Mouse (Mus musculus) forebrain, embryonic 11.5 days (tissue): ENCODE data around the gene D930048N14Rik. TPM values are rescaled to one million over a fixed set of nuclear protein-coding genes. Genes with fewer than 3 reads are reported as not detected.

Experiments
- ATAC-seq: fragments of 200-750 bp; cut with Nextera tagmentation; replicated peaks from 2 replicates; pipeline ENCODE4 v1.8.0; 2017; ENCODE audit warnings: moderate TSS enrichment; ENCODE audit not compliant: low FRiP score
- DNase-seq: peaks from one replicate; pipeline ENCODE4 v3.0.0-alpha.2; 2017; ENCODE audit warnings: low spot score
- H3K27ac ChIP-seq: fragments of 300-500 bp; sonication (generic); 2 replicates; pipeline ENCODE4 v1.5.1; 2014; ENCODE audit warnings: low read depth, low read length
- H3K27me3 ChIP-seq: fragments of 300-500 bp; sonication (generic); 2 replicates; pipeline ENCODE4 v1.6.1; 2014; ENCODE audit warnings: mild to moderate bottlenecking, low read length, mixed read lengths; ENCODE audit not compliant: control insufficient read depth, insufficient read depth
- H3K36me3 ChIP-seq: fragments of 300-500 bp; sonication (generic); 2 replicates; pipeline ENCODE4 v1.6.1; 2014; ENCODE audit warnings: mild to moderate bottlenecking, low read length, moderate library complexity, mixed read lengths; ENCODE audit not compliant: control insufficient read depth, insufficient read depth
- H3K4me1 ChIP-seq: fragments of 300-500 bp; sonication (generic); replicated peaks from 2 replicates; pipeline ENCODE4 v1.6.1; 2014; ENCODE audit warnings: low read length, mixed read lengths; ENCODE audit not compliant: control insufficient read depth, insufficient read depth
- H3K4me2 ChIP-seq: fragments of 300-500 bp; sonication (generic); 2 replicates; pipeline ENCODE4 v1.6.1; 2014; ENCODE audit warnings: low read depth, mild to moderate bottlenecking, low read length, moderate library complexity, mixed read lengths; ENCODE audit not compliant: severe bottlenecking
- H3K4me3 ChIP-seq: fragments of 300-500 bp; sonication (generic); 2 replicates; pipeline ENCODE4 v1.5.1; 2014; ENCODE audit warnings: low read depth, low read length
- H3K9ac ChIP-seq: fragments of 300-500 bp; sonication (generic); 2 replicates; pipeline ENCODE4 v1.6.1; 2014; ENCODE audit warnings: low read length
- H3K9me3 ChIP-seq: fragments of 300-500 bp; sonication (generic); 2 replicates; pipeline ENCODE4 v1.6.1; 2016; ENCODE audit warnings: low read length, mixed read lengths; ENCODE audit not compliant: control insufficient read depth
- WGBS: fragments of 180-500 bp; shearing (Covaris S2); extraction: QIAGEN DNeasy Blood & Tissue Kit; methylation state at CpG from one replicate; pipeline ENCODE4 v1.1.7; 2014; 5-methylcytosine and 5-hydroxymethylcytosine counted together
- polyA plus RNA-seq: library from polyadenylated mRNA; unstranded; fragments of >200 nt; fragmentation: Nextera tagmentation; extraction: Ambion mirVana; gene quantifications from 2 replicates; pipeline ENCODE4 v1.2.1, GENCODE M21; 2014

The D930048N14Rik gene
- polyA plus RNA-seq, 1 experiment from 2014 or later, result 1.1 TPM

DNA sequence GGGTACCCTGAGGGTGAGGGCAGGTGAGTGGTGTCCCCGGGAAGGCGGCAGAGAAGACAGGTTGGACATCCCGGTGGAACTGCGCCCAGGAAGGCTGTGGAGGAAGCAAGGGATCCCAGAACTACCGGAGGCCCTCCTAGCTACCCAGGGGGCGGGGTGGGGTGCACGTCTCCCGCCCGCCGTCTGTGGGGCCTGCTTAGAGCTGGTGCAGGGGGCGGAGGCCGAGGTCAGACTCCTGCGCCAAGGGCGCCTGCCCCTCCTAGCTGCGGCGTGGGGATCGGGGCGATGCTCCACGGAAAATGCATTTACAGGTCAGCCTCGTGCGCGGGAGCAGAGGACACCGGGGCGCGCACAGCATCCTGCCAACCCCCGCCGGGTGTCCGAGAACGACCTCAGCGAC, 493 bp upstream of the D930048N14Rik start:
- peak; percentile 13; the same call in 1 of the 2 replicates for ATAC-seq
- Histone ChIP-seq H3K36me3 (peaks cover 2% of the 10 kb centered on the region; the same call in 1 of the 2 replicates), H3K9ac (peak overlapping the region; percentile 69), H3K9me3 (no peaks in the 10 kb centered on the region), H3K27me3 (peaks cover 7% of the 10 kb centered on the region; the same call in 1 of the 2 replicates), H3K4me1 (peaks cover 22% of the 10 kb centered on the region; the same call in 1 of the 2 replicates), H3K4me2 (peak overlapping the region; percentile 94), H3K27ac (no peak overlapping the region), H3K4me3 (peak overlapping the region; percentile 53)
- no peak for DNase-seq
- under 1% methylated on average over 25 of the region's 30 CpGs for WGBS

DNA sequence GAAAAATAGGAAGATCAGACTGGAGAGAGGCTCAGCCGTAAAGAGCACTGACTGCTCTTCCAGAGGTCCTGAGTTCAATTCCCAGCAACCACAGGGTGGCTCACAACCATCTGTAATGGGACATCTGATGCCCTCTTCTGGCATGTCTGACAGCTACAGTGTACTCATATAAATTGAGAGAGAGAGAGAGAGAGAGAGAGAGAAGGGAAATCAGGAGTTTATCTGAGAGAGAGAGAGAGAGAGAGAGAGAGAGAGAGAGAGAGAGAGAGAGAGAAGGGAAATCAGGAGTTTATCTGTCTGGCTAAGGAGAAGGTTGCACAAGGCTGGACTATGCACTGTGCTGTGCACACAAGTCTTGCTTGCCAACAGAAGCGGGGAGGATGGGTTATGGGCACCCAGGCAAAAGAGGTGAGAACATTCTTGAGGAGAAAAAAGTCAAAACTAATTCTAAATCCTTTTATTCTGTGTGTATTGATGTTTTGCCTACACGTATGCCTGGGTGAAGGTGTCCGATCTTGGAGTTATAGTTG, 2.2 kb downstream of the D930048N14Rik start:
- 91% methylated on average over 4 of the region's 4 CpGs for WGBS
- no peak for ATAC-seq
- no peak overlapping the region for H3K4me2 ChIP-seq
- H3K36me3 ChIP-seq, result no peaks in the 10 kb centered on the region
- peaks cover 22% of the 10 kb centered on the region; the same call in 1 of the 2 replicates for H3K4me1 ChIP-seq
- H3K4me3 ChIP-seq, result no peak overlapping the region
- peaks cover 7% of the 10 kb centered on the region; the same call in 1 of the 2 replicates for H3K27me3 ChIP-seq
- no peak overlapping the region for H3K9ac ChIP-seq
- no peaks in the 10 kb centered on the region for H3K9me3 ChIP-seq
- no peak overlapping the region for H3K27ac ChIP-seq
- DNase-seq, result no peak

DNA sequence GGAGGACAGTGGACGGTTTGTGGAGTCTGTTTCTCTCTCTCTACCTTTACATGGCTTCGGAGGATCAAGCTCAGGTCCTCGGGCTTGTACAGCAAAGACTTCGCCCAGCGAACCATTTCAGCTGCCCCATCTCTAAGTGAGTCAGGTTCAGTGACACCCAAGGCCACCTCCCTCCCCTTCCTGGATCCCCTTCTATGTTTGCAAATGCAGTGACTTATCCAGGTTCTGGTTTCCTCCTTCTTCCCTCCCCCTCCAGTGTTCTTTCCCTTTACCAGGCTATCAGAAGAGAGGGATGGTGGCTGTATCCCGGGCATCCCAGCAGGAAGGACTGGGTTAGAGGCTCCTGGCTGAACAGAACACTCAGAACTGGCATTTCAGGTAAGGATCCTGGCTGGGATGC, 3.0 kb downstream of the D930048N14Rik start:
- no peaks in the 10 kb centered on the region for H3K36me3 ChIP-seq
- no peak overlapping the region for H3K4me2 ChIP-seq
- peaks cover 20% of the 10 kb centered on the region; the same call in 1 of the 2 replicates for H3K4me1 ChIP-seq
- ATAC-seq (no peak), DNase-seq (no peak)
- no peaks in the 10 kb centered on the region for H3K9me3 ChIP-seq
- peaks cover 7% of the 10 kb centered on the region; the same call in 1 of the 2 replicates for H3K27me3 ChIP-seq
- H3K27ac ChIP-seq, result no peak overlapping the region
- no peak overlapping the region for H3K9ac ChIP-seq
- H3K4me3 ChIP-seq, result no peak overlapping the region
- 84% methylated on average over 6 of the region's 6 CpGs for WGBS

DNA sequence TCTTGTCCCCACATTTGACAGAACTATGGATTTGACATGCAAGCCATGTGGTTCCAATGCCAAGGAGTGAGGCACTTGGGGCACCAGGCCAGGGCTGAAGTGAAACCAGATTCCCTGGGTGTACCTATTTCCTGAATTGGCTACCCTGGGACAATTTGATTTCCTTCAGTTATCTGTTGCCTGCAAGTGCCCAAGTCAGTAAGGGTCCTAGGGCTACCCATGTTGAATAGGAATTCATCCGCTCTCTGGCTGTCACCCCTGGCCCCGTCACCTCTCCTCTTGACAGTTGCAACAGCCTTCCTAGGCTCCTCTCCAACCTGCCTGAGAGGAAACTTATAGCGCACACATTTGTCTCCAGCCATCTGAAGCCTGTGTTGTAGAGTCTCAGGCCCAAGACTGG, 4.1 kb downstream of the D930048N14Rik start:
- no peak overlapping the region for H3K4me3 ChIP-seq
- no peak overlapping the region for H3K4me2 ChIP-seq
- no peak for DNase-seq
- no peaks in the 10 kb centered on the region for H3K36me3 ChIP-seq
- no peak for ATAC-seq
- peaks cover 8% of the 10 kb centered on the region; the same call in 1 of the 2 replicates for H3K4me1 ChIP-seq
- no peak overlapping the region for H3K27ac ChIP-seq
- WGBS, result 93% methylated on average over 3 of the region's 3 CpGs
- no peak overlapping the region for H3K9ac ChIP-seq
- H3K27me3 ChIP-seq, result peaks cover 4% of the 10 kb centered on the region; the same call in 1 of the 2 replicates
- no peaks in the 10 kb centered on the region for H3K9me3 ChIP-seq

DNA sequence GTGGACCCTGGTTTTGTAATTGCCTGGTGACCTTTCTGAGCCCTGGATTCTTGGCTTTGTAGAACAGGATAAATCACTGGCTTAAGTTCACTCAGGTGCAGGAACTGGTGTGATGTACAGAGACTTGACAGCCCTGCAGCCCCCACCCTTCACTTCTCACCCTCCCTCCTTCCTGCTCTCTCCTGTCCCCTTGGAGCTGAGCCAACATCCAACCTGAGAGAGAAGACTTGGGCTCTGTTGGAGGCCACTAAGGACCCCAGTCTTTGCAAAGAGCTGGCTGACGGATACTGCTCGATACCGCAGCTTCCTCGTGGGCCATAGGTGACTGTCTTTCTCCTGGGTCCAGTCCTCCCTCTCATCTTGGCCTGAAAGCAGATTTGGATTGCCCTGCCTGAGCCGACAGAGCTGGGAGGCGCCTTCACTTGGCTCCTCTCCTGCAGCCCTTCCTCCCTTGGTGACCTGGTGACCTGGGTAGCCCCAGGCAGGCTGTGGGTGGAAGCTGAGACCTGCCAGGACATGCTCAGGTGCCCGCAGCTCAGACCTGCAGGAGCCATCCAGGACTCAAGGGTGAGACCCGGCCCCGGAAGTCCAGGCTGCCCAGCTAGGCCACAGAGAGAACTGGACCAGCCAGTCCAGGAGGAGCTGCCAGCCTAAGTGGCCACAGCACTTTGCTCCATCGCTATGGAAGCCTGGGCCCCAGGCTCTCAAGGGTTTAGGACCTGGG, 6.2 kb downstream of the D930048N14Rik start:
- Histone ChIP-seq H3K27me3 (no peaks in the 10 kb centered on the region), H3K4me2 (no peak overlapping the region), H3K9me3 (no peaks in the 10 kb centered on the region), H3K4me1 (no peaks in the 10 kb centered on the region), H3K36me3 (no peaks in the 10 kb centered on the region), H3K27ac (no peak overlapping the region), H3K9ac (no peak overlapping the region), H3K4me3 (no peak overlapping the region)
- DNase-seq (no peak), ATAC-seq (no peak)
- 82% methylated on average over 10 of the region's 10 CpGs for WGBS

DNA sequence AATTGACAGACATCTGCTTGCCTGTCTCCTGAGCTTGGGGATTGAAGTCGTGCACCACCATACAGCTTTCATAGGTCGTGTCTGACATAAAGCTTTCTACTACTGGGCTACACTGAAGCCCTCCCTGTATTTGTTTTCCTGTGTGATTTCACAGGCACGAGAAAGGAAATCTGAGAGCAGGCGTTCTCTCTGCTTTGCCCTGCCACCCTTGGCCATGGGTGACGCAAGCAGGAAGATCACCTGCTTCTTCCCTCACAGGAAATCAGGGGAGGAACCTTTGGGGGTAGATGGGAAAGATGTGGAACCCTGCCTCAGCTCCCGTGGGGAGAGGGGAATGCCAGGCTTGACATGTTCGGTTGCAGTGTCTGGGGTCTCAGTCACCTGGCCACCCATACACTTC, 7.5 kb downstream of the D930048N14Rik start:
- Histone ChIP-seq H3K4me3 (no peak overlapping the region), H3K27me3 (no peaks in the 10 kb centered on the region), H3K9me3 (no peaks in the 10 kb centered on the region), H3K27ac (no peak overlapping the region), H3K4me2 (no peak overlapping the region), H3K36me3 (no peaks in the 10 kb centered on the region), H3K4me1 (no peaks in the 10 kb centered on the region), H3K9ac (no peak overlapping the region)
- ATAC-seq (no peak), DNase-seq (no peak)
- WGBS, result 73% methylated on average over 7 of the region's 7 CpGs

DNA sequence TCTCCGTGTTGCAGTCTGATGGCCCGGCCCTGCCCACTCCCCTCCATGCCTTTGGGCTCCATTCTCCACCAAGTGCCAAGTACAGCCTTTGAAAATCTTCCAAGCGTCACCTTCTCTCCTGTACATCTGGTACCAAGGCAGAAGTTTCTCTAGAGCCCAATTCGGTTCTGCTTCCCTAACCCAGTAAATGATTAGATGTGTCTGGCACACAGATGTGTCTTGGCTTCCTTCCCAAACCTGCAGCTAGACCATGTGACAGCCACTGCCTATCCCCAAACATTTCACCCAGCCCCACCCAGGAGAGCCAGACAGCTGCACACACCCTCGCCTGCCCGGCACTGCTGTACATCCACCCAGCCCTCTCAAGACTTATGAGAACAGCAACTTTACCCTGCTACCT, 8.0 kb downstream of the D930048N14Rik start:
- 83% methylated on average over 6 of the region's 6 CpGs for WGBS
- H3K9ac ChIP-seq, result no peak overlapping the region
- H3K4me1 ChIP-seq, result no peaks in the 10 kb centered on the region
- no peaks in the 10 kb centered on the region for H3K9me3 ChIP-seq
- DNase-seq (no peak), ATAC-seq (no peak)
- H3K4me2 ChIP-seq, result no peak overlapping the region
- no peaks in the 10 kb centered on the region for H3K36me3 ChIP-seq
- H3K27me3 ChIP-seq, result no peaks in the 10 kb centered on the region
- no peak overlapping the region for H3K27ac ChIP-seq
- H3K4me3 ChIP-seq, result no peak overlapping the region

DNA sequence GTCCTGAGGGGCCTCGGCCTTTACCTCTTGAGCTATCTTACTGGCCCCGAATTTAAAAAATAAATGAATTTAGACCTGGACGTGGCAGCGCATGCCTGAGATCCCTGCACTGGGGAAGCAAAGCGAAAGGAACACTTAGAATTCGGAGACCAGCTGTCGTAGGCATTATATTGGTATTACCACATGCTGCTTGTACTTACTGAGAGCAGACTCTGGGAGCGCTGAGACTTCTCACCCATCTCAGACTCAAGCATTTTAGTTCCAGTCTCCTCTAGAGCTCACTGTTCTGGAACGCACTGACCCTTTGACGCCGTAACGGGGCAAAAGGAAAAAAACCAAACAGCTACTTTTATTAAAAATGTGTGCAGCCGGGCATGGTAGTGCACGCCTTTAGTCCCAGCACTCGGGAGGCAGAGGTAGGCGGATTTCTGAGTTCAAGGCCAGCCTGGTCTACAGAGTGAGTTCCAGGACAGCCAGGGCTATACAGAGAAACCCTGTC, 11.2 kb downstream of the D930048N14Rik start:
- 83% methylated on average over 16 of the region's 16 CpGs for WGBS

More for the DNA sequence above, 11.2 kb downstream of the D930048N14Rik start:
- H3K9ac ChIP-seq, result no peak overlapping the region
- H3K9me3 ChIP-seq, result no peaks in the 10 kb centered on the region
- no peak overlapping the region for H3K27ac ChIP-seq
- H3K4me2 ChIP-seq, result no peak overlapping the region
- ATAC-seq (no peak), DNase-seq (no peak)
- H3K4me3 ChIP-seq, result no peak overlapping the region
- H3K27me3 ChIP-seq, result no peaks in the 10 kb centered on the region
- no peaks in the 10 kb centered on the region for H3K36me3 ChIP-seq
- no peaks in the 10 kb centered on the region for H3K4me1 ChIP-seq
